Mouse (Mus musculus): ENCODE results near the gene Aco1. TPM values are rescaled to one million over a fixed set of nuclear protein-coding genes. Genes with fewer than 3 reads are reported as not detected.

The Aco1 gene
- polyA plus RNA-seq, 1 experiment from 2014 or later, result 60.3 TPM

DNA sequence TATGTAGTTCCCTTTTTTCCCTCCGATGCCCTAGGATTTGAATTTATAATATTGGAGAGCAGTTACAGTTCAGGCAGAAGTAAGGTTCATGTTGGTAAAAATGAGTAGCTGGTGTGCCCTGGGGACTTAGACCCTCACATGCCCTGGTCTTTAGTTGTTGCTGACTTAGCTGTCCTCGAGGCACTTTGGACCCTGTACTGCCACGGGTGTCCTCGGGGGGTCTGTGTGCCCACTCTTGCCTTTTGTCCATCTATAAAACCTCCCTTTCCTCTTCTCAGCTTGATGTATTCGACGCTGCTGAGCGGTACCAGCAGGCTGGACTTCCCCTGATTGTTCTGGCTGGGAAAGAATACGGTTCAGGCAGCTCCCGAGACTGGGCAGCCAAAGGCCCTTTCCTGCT is 50.6 kb downstream of the Aco1 start:
- no peak overlapping the region for H3K4me2 ChIP-seq (ENCODE audit: low read depth, low read length)
- no peaks in the 10 kb centered on the region for H3K27me3 ChIP-seq (ENCODE audit: control insufficient read depth, insufficient read depth, low read depth, low read length)
- no peak overlapping the region for H3K4me3 ChIP-seq (ENCODE audit: low read length)
- no peaks in the 10 kb centered on the region for H3K9me3 ChIP-seq (ENCODE audit: control insufficient read depth, low read length)
- H3K36me3 ChIP-seq (ENCODE audit: control insufficient read depth, insufficient read depth, low read length), result peaks cover 15% of the 10 kb centered on the region
- no peak overlapping the region for H3K9ac ChIP-seq (ENCODE audit: low read length)
- H3K4me1 ChIP-seq (replicated peaks; ENCODE audit: control insufficient read depth, insufficient read depth, low read length), result no peaks in the 10 kb centered on the region
- no peak overlapping the region for H3K27ac ChIP-seq (ENCODE audit: low read length)
- WGBS, result 67% methylated on average over 9 of the region's 9 CpGs
- ATAC-seq (ENCODE audit: low read depth), result no peak

DNA sequence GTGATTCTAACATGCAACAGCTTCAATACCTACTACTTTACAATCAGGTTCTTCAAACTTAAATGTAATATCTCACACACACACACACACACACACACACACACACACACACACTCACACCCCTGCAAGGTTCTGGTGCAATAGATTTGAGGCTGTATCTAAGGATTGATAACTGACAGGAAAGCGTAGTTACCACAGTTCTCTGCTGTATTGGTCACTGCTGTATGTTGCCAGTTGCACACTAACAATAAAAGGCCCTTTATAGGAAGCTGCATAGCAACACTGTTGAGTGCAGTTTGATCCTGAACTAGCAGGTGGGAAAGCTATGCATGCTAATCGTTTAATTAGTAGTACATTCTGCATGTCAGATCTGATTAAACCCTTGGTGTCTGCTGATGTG is 52.5 kb downstream of the Aco1 start:
- no peak overlapping the region for H3K4me2 ChIP-seq (ENCODE audit: low read depth, low read length)
- H3K9ac ChIP-seq (ENCODE audit: low read length), result no peak overlapping the region
- peaks cover 15% of the 10 kb centered on the region for H3K36me3 ChIP-seq (ENCODE audit: control insufficient read depth, insufficient read depth, low read length)
- 87% methylated on average over 2 of the region's 2 CpGs for WGBS
- H3K4me3 ChIP-seq (ENCODE audit: low read length), result no peak overlapping the region
- H3K9me3 ChIP-seq (ENCODE audit: control insufficient read depth, low read length), result no peaks in the 10 kb centered on the region
- ATAC-seq (ENCODE audit: low read depth), result no peak
- no peaks in the 10 kb centered on the region for H3K4me1 ChIP-seq (replicated peaks; ENCODE audit: control insufficient read depth, insufficient read depth, low read length)
- H3K27ac ChIP-seq (ENCODE audit: low read length), result no peak overlapping the region
- no peaks in the 10 kb centered on the region for H3K27me3 ChIP-seq (ENCODE audit: control insufficient read depth, insufficient read depth, low read depth, low read length)

DNA sequence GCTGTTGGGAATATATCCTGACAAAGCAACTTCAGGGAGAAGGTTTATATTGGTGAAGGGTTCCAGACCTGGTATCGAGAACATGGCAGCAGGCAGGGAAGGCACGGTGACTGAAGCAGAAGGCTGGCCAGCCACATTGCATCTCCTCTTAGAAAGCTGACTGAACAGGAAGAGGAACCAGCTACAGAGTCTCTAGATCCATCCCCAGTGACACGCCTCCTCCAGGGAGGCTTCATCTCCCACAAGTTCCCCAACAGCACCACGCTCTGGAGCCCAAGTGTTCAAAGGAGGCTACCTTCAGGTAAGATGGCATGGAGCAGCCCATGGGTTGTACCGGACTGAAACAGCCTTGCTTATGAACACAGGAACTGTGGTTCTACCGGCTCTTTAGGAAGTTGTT is 59.3 kb downstream of the Aco1 start:
- Histone ChIP-seq H3K36me3 (ENCODE audit: control insufficient read depth, insufficient read depth, low read length) (peaks cover 15% of the 10 kb centered on the region), H3K9me3 (ENCODE audit: control insufficient read depth, low read length) (no peaks in the 10 kb centered on the region), H3K4me1 (replicated peaks; ENCODE audit: control insufficient read depth, insufficient read depth, low read length) (no peaks in the 10 kb centered on the region), H3K4me3 (ENCODE audit: low read length) (no peak overlapping the region), H3K4me2 (ENCODE audit: low read depth, low read length) (no peak overlapping the region), H3K9ac (ENCODE audit: low read length) (no peak overlapping the region), H3K27me3 (ENCODE audit: control insufficient read depth, insufficient read depth, low read depth, low read length) (no peaks in the 10 kb centered on the region), H3K27ac (ENCODE audit: low read length) (no peak overlapping the region)
- WGBS, result 91% methylated on average over 6 of the region's 6 CpGs
- ATAC-seq (ENCODE audit: low read depth), result no peak

DNA sequence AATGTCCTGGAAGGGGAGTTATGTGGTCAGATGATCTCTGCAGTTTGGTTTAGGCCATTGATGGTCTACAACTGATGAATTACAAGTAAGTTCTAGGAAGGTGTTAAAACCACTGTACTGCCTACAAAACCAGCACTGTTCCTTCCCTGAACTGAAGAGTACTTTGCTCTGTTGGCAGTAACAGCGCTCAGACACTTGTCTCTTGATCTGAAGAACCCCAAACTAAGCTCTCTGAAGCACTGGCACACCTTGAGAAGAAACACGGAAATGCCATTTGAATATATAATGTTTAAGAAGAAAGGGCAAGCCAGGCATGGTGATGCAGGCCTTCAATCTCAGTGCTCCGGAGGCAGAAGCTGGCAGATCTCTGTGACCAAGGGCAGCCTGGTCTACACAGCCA is 61.5 kb downstream of the Aco1 start:
- no peak overlapping the region for H3K4me3 ChIP-seq (ENCODE audit: low read length)
- H3K9me3 ChIP-seq (ENCODE audit: control insufficient read depth, low read length), result no peaks in the 10 kb centered on the region
- no peaks in the 10 kb centered on the region for H3K27me3 ChIP-seq (ENCODE audit: control insufficient read depth, insufficient read depth, low read depth, low read length)
- H3K4me1 ChIP-seq (replicated peaks; ENCODE audit: control insufficient read depth, insufficient read depth, low read length), result no peaks in the 10 kb centered on the region
- no peak for ATAC-seq (ENCODE audit: low read depth)
- H3K4me2 ChIP-seq (ENCODE audit: low read depth, low read length), result no peak overlapping the region
- H3K36me3 ChIP-seq (ENCODE audit: control insufficient read depth, insufficient read depth, low read length), result peaks cover 10% of the 10 kb centered on the region; the same call in 1 of the 2 replicates
- WGBS, result 87% methylated on average over 3 of the region's 3 CpGs
- no peak overlapping the region for H3K27ac ChIP-seq (ENCODE audit: low read length)
- no peak overlapping the region for H3K9ac ChIP-seq (ENCODE audit: low read length)

DNA sequence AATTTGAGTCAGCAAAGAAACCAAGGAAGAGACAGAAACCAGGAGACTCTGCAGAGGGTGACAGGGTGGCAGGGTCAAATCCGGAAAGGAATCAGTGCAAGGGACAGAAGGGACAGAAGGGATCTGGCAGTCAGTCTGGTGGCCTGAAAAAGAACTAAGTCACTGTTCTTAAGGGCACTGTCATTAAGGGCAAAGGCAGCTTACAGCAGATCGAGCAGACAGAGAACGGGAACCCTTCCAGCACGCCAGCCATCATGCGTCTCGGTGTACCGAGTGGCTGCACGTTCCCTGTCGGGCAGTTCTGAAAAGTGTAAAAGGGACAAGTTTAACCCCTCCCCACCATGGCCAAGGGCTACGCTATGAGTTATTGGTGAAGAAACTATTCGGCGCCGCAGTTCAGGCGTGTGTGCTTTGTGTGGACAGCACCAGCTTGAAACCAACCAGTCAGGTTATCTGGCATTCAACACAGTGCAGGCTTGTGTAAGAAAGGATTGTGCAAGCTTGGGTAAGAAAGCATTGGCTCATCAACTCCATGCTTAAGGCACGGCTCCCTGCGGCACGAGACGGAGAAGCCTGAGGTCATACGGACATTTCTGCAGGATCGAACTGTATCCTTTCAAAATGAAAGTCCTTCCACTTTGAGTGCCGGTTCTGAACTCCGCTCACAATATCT is 62.5 kb downstream of the Aco1 start:
- Histone ChIP-seq H3K27me3 (ENCODE audit: control insufficient read depth, insufficient read depth, low read depth, low read length) (no peaks in the 10 kb centered on the region), H3K9ac (ENCODE audit: low read length) (no peak overlapping the region), H3K27ac (ENCODE audit: low read length) (no peak overlapping the region), H3K4me3 (ENCODE audit: low read length) (no peak overlapping the region), H3K9me3 (ENCODE audit: control insufficient read depth, low read length) (no peaks in the 10 kb centered on the region), H3K4me1 (replicated peaks; ENCODE audit: control insufficient read depth, insufficient read depth, low read length) (no peaks in the 10 kb centered on the region), H3K36me3 (ENCODE audit: control insufficient read depth, insufficient read depth, low read length) (peaks cover 10% of the 10 kb centered on the region; the same call in 1 of the 2 replicates), H3K4me2 (ENCODE audit: low read depth, low read length) (no peak overlapping the region)
- no peak for ATAC-seq (ENCODE audit: low read depth)
- WGBS, result 89% methylated on average over 22 of the region's 22 CpGs

DNA sequence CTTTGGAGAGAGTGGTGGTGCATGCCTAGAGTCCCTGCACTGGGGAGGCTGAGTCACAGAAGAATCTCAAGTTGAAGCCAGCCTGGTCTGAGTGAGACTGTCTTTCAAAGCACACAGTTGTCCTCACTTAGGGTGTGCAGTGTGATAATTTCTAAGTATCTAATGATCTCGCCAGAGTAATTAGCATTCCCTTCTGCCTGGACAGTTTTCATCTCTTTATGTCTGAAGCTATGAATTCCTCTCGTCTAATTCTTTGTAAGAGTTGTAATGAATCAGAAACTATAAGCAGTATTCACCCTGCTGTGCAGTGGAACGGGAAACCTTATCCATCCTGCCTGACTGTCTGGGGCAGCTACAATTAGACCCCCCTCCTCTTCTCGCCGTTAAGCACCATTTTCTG is 64.8 kb downstream of the Aco1 start:
- Histone ChIP-seq H3K9me3 (ENCODE audit: control insufficient read depth, low read length) (no peaks in the 10 kb centered on the region), H3K4me3 (ENCODE audit: low read length) (no peak overlapping the region), H3K36me3 (ENCODE audit: control insufficient read depth, insufficient read depth, low read length) (peaks cover 10% of the 10 kb centered on the region; the same call in 1 of the 2 replicates), H3K4me2 (ENCODE audit: low read depth, low read length) (no peak overlapping the region), H3K27me3 (ENCODE audit: control insufficient read depth, insufficient read depth, low read depth, low read length) (no peaks in the 10 kb centered on the region), H3K9ac (ENCODE audit: low read length) (no peak overlapping the region), H3K4me1 (replicated peaks; ENCODE audit: control insufficient read depth, insufficient read depth, low read length) (no peaks in the 10 kb centered on the region), H3K27ac (ENCODE audit: low read length) (no peak overlapping the region)
- no peak for ATAC-seq (ENCODE audit: low read depth)
- 86% methylated on average over 5 of the region's 5 CpGs for WGBS

DNA sequence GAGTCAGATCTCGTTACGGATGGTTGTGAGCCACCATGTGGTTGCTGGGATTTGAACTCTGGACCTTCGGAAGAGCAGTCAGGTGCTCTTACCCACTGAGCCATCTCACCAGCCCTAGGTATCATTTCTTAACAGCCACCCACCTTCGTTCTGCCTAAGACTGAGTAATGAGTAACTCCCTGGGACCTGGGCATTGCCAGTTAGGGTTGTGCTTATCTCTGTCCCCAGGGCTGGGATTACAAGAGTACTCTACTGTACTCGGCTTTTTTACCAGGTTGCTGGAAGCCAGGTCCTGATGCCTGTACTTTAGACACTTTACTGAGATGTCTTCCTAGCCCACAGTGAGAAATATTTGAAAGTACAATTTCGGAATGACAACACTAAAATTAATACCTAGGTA is 69.3 kb downstream of the Aco1 start:
- ATAC-seq (ENCODE audit: low read depth), result no peak
- 86% methylated on average over 4 of the region's 6 CpGs for WGBS
- Histone ChIP-seq H3K9ac (ENCODE audit: low read length) (no peak overlapping the region), H3K27ac (ENCODE audit: low read length) (no peak overlapping the region), H3K36me3 (ENCODE audit: control insufficient read depth, insufficient read depth, low read length) (no peaks in the 10 kb centered on the region), H3K4me3 (ENCODE audit: low read length) (no peak overlapping the region), H3K27me3 (ENCODE audit: control insufficient read depth, insufficient read depth, low read depth, low read length) (no peaks in the 10 kb centered on the region), H3K9me3 (ENCODE audit: control insufficient read depth, low read length) (no peaks in the 10 kb centered on the region), H3K4me1 (replicated peaks; ENCODE audit: control insufficient read depth, insufficient read depth, low read length) (no peaks in the 10 kb centered on the region), H3K4me2 (ENCODE audit: low read depth, low read length) (no peak overlapping the region)

DNA sequence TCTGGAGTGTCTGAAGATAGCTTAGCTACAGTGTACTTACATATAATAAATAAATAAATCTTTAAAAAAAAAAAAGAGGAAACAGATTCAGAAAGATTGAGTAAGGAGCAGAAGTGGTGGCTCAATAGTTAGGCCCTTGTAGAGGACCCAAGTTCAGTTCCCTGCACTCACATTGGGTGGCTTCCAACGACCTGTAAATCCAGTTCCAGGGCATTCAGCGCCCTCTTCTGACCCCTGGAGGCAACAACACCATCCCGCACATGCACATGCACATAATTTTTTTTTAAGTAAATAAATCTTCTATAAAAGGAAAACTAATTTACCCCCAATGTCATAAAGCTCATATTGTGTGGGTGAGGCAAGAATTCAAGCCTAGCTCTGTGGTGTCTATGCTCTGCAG is 75.0 kb downstream of the Aco1 start:
- no peak for ATAC-seq (ENCODE audit: low read depth)
- Histone ChIP-seq H3K9me3 (ENCODE audit: control insufficient read depth, low read length) (no peaks in the 10 kb centered on the region), H3K27me3 (ENCODE audit: control insufficient read depth, insufficient read depth, low read depth, low read length) (no peaks in the 10 kb centered on the region), H3K4me3 (ENCODE audit: low read length) (no peak overlapping the region), H3K4me2 (ENCODE audit: low read depth, low read length) (no peak overlapping the region), H3K4me1 (replicated peaks; ENCODE audit: control insufficient read depth, insufficient read depth, low read length) (no peaks in the 10 kb centered on the region), H3K9ac (ENCODE audit: low read length) (no peak overlapping the region), H3K27ac (ENCODE audit: low read length) (no peak overlapping the region), H3K36me3 (ENCODE audit: control insufficient read depth, insufficient read depth, low read length) (no peaks in the 10 kb centered on the region)
- 51% methylated on average over 3 of the region's 3 CpGs for whole genome bisulfite sequencing

DNA sequence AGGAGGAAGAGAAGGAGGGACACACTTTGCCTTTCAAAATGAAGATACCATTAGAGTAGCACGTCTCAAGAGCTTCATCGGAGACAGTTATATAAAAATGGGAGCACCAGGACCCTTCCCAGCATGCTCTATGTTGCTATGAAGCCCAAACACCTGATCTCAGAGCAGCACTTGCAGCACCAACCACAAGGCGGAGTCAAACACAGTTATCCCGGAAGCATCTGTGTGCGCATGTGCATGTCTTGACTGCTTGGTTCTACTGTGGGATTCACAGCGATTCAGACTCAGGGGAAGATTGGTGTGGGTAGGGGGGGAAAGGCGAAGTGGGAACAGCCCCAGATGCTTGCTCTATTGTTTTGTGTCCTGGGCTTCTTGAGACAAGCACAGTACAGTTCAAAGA is 75.5 kb downstream of the Aco1 start:
- ATAC-seq (ENCODE audit: low read depth), result no peak

DNA sequence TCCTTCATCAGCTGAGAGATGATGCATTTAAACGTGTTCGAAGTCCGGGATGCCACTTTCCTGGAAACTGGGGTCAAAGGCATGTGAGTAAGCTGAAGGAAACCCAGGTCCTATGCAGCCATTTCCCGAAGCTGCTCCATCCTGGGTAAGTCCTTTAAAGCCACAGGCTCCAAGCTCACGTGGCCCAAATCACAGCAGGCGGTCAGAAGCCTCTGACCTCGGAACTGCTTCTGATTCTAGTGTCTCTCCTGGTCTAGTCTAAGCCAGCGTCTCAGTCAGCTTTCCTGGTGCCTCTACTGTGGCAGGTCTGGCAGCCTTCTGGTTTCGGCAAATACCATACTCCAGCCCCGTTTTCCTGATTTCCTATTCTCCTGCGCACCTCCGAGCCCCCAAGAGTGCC is 77.6 kb downstream of the Aco1 start:
- H3K27ac ChIP-seq (ENCODE audit: low read length), result no peak overlapping the region
- WGBS, result 18% methylated on average over 12 of the region's 12 CpGs
- no peak overlapping the region for H3K9ac ChIP-seq (ENCODE audit: low read length)
- no peak overlapping the region for H3K4me3 ChIP-seq (ENCODE audit: low read length)
- no peaks in the 10 kb centered on the region for H3K27me3 ChIP-seq (ENCODE audit: control insufficient read depth, insufficient read depth, low read depth, low read length)
- H3K4me1 ChIP-seq (replicated peaks; ENCODE audit: control insufficient read depth, insufficient read depth, low read length), result no peaks in the 10 kb centered on the region
- H3K4me2 ChIP-seq (ENCODE audit: low read depth, low read length), result no peak overlapping the region
- H3K36me3 ChIP-seq (ENCODE audit: control insufficient read depth, insufficient read depth, low read length), result no peaks in the 10 kb centered on the region
- ATAC-seq (ENCODE audit: low read depth), result no peak
- H3K9me3 ChIP-seq (ENCODE audit: control insufficient read depth, low read length), result no peaks in the 10 kb centered on the region

More for the DNA sequence above, 75.5 kb downstream of the Aco1 start:
- Histone ChIP-seq H3K27me3 (ENCODE audit: control insufficient read depth, insufficient read depth, low read depth, low read length) (no peaks in the 10 kb centered on the region), H3K4me2 (ENCODE audit: low read depth, low read length) (no peak overlapping the region), H3K4me3 (ENCODE audit: low read length) (no peak overlapping the region), H3K9me3 (ENCODE audit: control insufficient read depth, low read length) (no peaks in the 10 kb centered on the region), H3K36me3 (ENCODE audit: control insufficient read depth, insufficient read depth, low read length) (no peaks in the 10 kb centered on the region), H3K4me1 (replicated peaks; ENCODE audit: control insufficient read depth, insufficient read depth, low read length) (no peaks in the 10 kb centered on the region), H3K9ac (ENCODE audit: low read length) (no peak overlapping the region), H3K27ac (ENCODE audit: low read length) (no peak overlapping the region)
- WGBS, result 70% methylated on average over 7 of the region's 7 CpGs

Measured in lung, embryonic 16.5 days (tissue).